Mouse (Mus musculus): ENCODE results near the gene Pax3. TPM values are rescaled to one million over a fixed set of nuclear protein-coding genes. Genes with fewer than 3 reads are reported as not detected.

Gene Pax3
- polyA plus RNA-seq, 1 experiment from 2014 or later = 0.70 TPM

DNA sequence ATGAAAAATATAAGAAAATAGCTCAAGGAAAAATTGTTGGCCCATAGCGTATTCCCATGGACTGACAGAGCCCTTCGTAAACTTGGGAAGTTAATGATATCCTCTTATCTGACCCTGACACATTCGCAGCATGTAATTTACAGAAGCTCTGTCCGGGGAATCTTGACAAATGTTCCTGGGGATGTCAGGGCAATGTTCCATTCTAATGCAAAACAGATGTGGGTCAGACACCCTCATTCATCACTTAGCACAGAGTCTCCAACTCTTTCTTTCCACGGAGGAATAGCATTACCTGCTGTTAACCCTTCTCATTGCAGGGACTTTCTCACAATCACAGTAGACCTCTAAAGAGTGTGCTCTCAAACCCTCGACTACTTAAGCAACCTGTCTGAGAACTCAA, 86.6 kb downstream of the Pax3 start:
- ATAC-seq (replicated peaks) = no peak
- no peaks in the 10 kb centered on the region for H3K36me3 ChIP-seq
- WGBS = 65% methylated on average over 6 of the region's 6 CpGs
- H3K4me2 ChIP-seq (replicated peaks) = no peak overlapping the region
- H3K9me3 ChIP-seq = no peaks in the 10 kb centered on the region
- H3K4me1 ChIP-seq = no peaks in the 10 kb centered on the region
- H3K27me3 ChIP-seq = no peaks in the 10 kb centered on the region
- no peak overlapping the region for H3K27ac ChIP-seq (replicated peaks)
- H3K4me3 ChIP-seq = no peak overlapping the region
- no peak overlapping the region for H3K9ac ChIP-seq (replicated peaks)

- Histone ChIP-seq H3K27me3 (no peaks in the 10 kb centered on the region), H3K27ac (replicated peaks) (no peak overlapping the region), H3K4me1 (no peaks in the 10 kb centered on the region), H3K9ac (replicated peaks) (no peak overlapping the region), H3K9me3 (no peaks in the 10 kb centered on the region), H3K36me3 (no peaks in the 10 kb centered on the region), H3K4me3 (no peak overlapping the region), H3K4me2 (replicated peaks) (no peak overlapping the region)
- 82% methylated on average over 7 of the region's 7 CpGs for WGBS
- no peak for ATAC-seq (replicated peaks)
Measured at GRCm38 (mm10) chr1:78103511-78103910, 93.4 kb downstream of the Pax3 start.

DNA sequence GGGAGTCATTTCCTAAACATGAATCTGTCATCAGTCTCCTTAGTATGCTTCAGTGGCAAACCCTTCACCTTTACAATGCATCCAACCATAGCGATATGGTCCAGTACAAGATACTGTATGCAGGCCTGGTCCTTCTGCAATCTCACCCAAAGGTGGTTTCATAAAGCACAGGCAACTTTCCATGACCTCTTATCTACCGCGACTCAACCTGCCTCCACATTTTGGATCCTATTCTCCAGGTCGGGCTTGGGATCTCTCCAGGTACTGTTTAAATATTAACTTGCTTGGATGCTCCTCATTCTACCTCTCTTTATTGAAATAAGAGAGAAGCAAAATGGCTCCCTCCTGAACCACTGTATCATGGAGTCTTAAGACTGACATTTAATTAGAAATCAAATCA, 103.3 kb downstream of the Pax3 start:
- WGBS = 93% methylated on average over 4 of the region's 4 CpGs
- Histone ChIP-seq H3K27ac (replicated peaks) (no peak overlapping the region), H3K27me3 (no peaks in the 10 kb centered on the region), H3K9ac (replicated peaks) (no peak overlapping the region), H3K36me3 (no peaks in the 10 kb centered on the region), H3K4me2 (replicated peaks) (no peak overlapping the region), H3K4me3 (no peak overlapping the region), H3K9me3 (no peaks in the 10 kb centered on the region), H3K4me1 (no peaks in the 10 kb centered on the region)
- no peak for ATAC-seq (replicated peaks)

DNA sequence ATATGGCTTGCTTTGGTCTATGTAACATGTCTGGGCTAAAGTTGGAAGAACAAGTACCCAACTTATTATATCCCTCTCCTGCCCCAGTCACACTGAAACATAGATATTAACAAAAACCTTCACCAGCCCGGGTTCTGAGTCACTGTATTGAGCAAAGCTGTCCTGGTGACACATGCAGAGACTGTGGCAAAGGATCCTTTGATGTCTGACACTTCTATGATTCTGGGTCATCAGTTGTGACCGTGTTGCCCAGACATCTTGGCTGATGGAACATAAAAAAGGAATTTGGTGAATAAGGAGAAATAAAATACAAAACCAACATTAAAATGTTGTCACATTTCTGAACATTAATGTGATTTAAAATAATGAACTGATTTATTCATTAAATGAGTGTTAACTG, 108.3 kb downstream of the Pax3 start:
- Histone ChIP-seq H3K27me3 (no peaks in the 10 kb centered on the region), H3K27ac (replicated peaks) (no peak overlapping the region), H3K9ac (replicated peaks) (no peak overlapping the region), H3K4me3 (no peak overlapping the region), H3K4me1 (no peaks in the 10 kb centered on the region), H3K36me3 (no peaks in the 10 kb centered on the region), H3K9me3 (no peaks in the 10 kb centered on the region), H3K4me2 (replicated peaks) (no peak overlapping the region)
- ATAC-seq (replicated peaks) = no peak
- 84% methylated on average over 2 of the region's 2 CpGs for WGBS

DNA sequence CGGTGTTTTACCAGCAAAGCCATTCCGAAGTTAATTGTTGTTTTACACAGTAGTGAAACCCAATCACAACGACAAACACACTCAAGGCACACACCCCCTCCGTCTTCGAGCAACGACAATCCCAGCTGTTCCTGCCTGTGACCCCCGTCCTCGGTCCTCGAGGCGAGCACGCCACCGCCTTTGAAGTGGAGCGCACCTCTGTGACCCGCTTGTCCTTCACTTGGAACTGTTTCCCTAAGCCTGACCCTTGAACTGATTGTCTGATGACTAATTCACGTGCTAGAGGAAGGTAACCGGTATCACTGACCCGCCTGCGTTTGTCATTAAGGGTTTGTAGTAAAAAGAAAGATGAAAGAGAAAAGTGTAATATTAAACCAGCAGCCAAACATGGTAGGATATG, 115.2 kb downstream of the Pax3 start:
- no peak for ATAC-seq (replicated peaks)
- Histone ChIP-seq H3K4me3 (no peak overlapping the region), H3K9ac (replicated peaks) (no peak overlapping the region), H3K9me3 (no peaks in the 10 kb centered on the region), H3K36me3 (no peaks in the 10 kb centered on the region), H3K27me3 (peaks cover 13% of the 10 kb centered on the region; the same call in 1 of the 2 replicates), H3K27ac (replicated peaks) (no peak overlapping the region), H3K4me2 (replicated peaks) (no peak overlapping the region), H3K4me1 (no peaks in the 10 kb centered on the region)
- WGBS = 62% methylated on average over 18 of the region's 18 CpGs

- H3K4me2 ChIP-seq (replicated peaks) = no peak overlapping the region
- no peaks in the 10 kb centered on the region for H3K9me3 ChIP-seq
- no peak overlapping the region for H3K4me3 ChIP-seq
- H3K27me3 ChIP-seq = no peaks in the 10 kb centered on the region
- WGBS = 60% methylated on average over 5 of the region's 5 CpGs
- ATAC-seq (replicated peaks) = no peak
- no peak overlapping the region for H3K9ac ChIP-seq (replicated peaks)
- no peaks in the 10 kb centered on the region for H3K36me3 ChIP-seq
- H3K4me1 ChIP-seq = no peaks in the 10 kb centered on the region
- H3K27ac ChIP-seq (replicated peaks) = no peak overlapping the region
Measured at GRCm38 (mm10) chr1:78060850-78061249, 136.1 kb downstream of the Pax3 start.

- ATAC-seq (replicated peaks) = no peak
- WGBS = 79% methylated on average over 4 of the region's 4 CpGs
- no peaks in the 10 kb centered on the region for H3K4me1 ChIP-seq
Measured at GRCm38 (mm10) chr1:78057939-78058338, 139.0 kb downstream of the Pax3 start.

GRCm38 (mm10) chr1:78053677-78054076, 143.3 kb downstream of the Pax3 start:
- Histone ChIP-seq H3K4me3 (no peak overlapping the region), H3K9me3 (no peaks in the 10 kb centered on the region), H3K4me2 (replicated peaks) (no peak overlapping the region), H3K27me3 (no peaks in the 10 kb centered on the region), H3K9ac (replicated peaks) (no peak overlapping the region), H3K36me3 (no peaks in the 10 kb centered on the region), H3K4me1 (no peaks in the 10 kb centered on the region), H3K27ac (replicated peaks) (no peak overlapping the region)
- no peak for ATAC-seq (replicated peaks)
- 57% methylated on average over 6 of the region's 6 CpGs for WGBS

More at GRCm38 (mm10) chr1:78057939-78058338, 139.0 kb downstream of the Pax3 start:
- H3K4me2 ChIP-seq (replicated peaks) = no peak overlapping the region
- no peak overlapping the region for H3K4me3 ChIP-seq
- no peaks in the 10 kb centered on the region for H3K36me3 ChIP-seq
- no peaks in the 10 kb centered on the region for H3K9me3 ChIP-seq
- H3K9ac ChIP-seq (replicated peaks) = no peak overlapping the region
- H3K27ac ChIP-seq (replicated peaks) = no peak overlapping the region
- no peaks in the 10 kb centered on the region for H3K27me3 ChIP-seq

Other genes with a start within 250 kb of the Pax3 start
- gene Sgpp2, start 113.2 kb upstream of the Pax3 start, polyA plus RNA-seq (2015; fragmentation: Nextera tagmentation; extraction: Ambion mirVana) = 0.45 and 0.70 TPM in 2 replicates

All from forebrain, embryonic 15.5 days (tissue).